Mouse (Mus musculus): ENCODE measurements around the gene Dock2. TPM values are rescaled to one million over a fixed set of nuclear protein-coding genes. Genes with fewer than 3 reads are reported as not detected.

Dock2 gene
- total RNA-seq, 1 experiment from 2014 or later: 492 TPM

- ATAC-seq (ENCODE audit: extremely low read depth, insufficient number of reproducible peaks, low FRiP score, poor library complexity, severe bottlenecking): no peak
Observed at GRCm38 (mm10) chr11:34395802-34396201, 387.9 kb downstream of the Dock2 start.

- no peak for ATAC-seq (ENCODE audit: extremely low read depth, insufficient number of reproducible peaks, low FRiP score, poor library complexity, severe bottlenecking)
Observed at GRCm38 (mm10) chr11:34392105-34392504, 391.6 kb downstream of the Dock2 start.

DNA sequence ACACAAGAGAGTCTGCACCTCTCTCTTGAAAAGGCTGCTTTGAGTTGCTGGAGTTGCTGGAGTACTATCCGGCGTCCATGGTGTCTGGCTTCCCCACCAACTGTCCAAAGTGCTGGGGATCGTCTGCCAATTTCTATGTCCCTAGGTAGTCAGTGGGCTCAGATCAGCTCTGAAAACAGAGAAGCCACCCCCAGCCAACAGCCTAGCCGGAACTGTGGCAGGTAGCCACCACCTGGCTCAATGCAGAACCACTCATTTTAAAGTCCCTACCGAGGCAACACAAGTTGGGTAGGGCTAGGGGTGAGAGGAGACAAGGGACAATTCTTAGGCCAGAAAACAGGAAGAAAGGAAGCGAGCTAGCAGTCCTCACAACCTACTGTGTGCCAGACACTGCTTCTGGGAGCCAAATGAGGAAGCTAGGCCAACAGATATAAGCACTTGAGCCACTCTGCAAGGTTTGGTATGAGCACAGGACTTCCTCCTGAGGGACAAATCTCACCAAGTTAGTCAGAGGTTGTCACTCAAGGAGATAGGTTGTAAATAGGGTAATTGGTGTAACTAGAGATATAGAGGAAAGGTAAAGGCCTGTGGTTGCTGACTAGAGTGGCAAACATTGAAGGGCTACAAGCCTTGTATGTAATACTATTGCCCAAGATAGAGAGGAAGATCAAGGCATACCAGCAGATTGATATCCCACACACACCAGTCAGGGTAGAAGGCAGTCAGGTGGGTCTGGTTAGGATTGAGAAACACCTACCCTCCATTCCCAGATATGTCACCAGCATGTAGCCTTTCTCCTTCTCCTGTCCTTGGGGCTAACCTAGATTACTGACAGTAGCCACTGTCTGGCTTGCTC lies 394.2 kb downstream of the Dock2 start:
- ATAC-seq (ENCODE audit: extremely low read depth, insufficient number of reproducible peaks, low FRiP score, poor library complexity, severe bottlenecking): peak; percentile 69

- ATAC-seq (ENCODE audit: extremely low read depth, insufficient number of reproducible peaks, low FRiP score, poor library complexity, severe bottlenecking): no peak
Observed at GRCm38 (mm10) chr11:34385001-34385688, 398.5 kb downstream of the Dock2 start.

DNA sequence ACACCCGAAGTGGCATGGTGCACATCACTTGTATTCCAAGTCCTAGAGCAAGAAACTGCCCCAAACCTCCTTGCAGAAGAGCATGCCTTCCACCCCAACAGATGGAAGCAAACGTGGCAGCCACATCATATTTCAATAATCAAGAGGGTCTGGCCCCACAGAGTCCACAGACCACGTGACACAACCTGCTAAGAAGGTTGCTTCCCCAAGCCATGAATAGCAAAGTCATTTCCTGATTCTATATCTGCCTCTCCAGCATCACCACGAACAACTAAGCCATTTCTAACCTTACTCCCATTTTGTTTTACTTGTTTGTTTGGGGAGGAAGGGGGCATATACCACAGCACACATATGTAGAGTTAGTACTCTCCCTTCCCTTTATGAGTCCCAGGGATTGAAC lies 399.5 kb downstream of the Dock2 start:
- ATAC-seq (ENCODE audit: extremely low read depth, insufficient number of reproducible peaks, low FRiP score, poor library complexity, severe bottlenecking): peak; percentile 30; the same call in 1 of the 2 replicates

- 0 out of 2 replicates have a peak, but pooled peaks have one; percentile 20 for ATAC-seq (ENCODE audit: extremely low read depth, insufficient number of reproducible peaks, low FRiP score, poor library complexity, severe bottlenecking)
Observed at GRCm38 (mm10) chr11:34383501-34383900, 400.2 kb downstream of the Dock2 start.

GRCm38 (mm10) chr11:34377649-34378048 lies 406.0 kb downstream of the Dock2 start:
- ATAC-seq (ENCODE audit: extremely low read depth, insufficient number of reproducible peaks, low FRiP score, poor library complexity, severe bottlenecking): no peak

- ATAC-seq (ENCODE audit: extremely low read depth, insufficient number of reproducible peaks, low FRiP score, poor library complexity, severe bottlenecking): no peak
Observed at GRCm38 (mm10) chr11:34375557-34375956, 408.1 kb downstream of the Dock2 start.

- ATAC-seq (ENCODE audit: extremely low read depth, insufficient number of reproducible peaks, low FRiP score, poor library complexity, severe bottlenecking): no peak
Observed at GRCm38 (mm10) chr11:34372224-34372623, 411.5 kb downstream of the Dock2 start.

GRCm38 (mm10) chr11:34356109-34356508 lies 427.6 kb downstream of the Dock2 start:
- no peak for ATAC-seq (ENCODE audit: extremely low read depth, insufficient number of reproducible peaks, low FRiP score, poor library complexity, severe bottlenecking)

DNA sequence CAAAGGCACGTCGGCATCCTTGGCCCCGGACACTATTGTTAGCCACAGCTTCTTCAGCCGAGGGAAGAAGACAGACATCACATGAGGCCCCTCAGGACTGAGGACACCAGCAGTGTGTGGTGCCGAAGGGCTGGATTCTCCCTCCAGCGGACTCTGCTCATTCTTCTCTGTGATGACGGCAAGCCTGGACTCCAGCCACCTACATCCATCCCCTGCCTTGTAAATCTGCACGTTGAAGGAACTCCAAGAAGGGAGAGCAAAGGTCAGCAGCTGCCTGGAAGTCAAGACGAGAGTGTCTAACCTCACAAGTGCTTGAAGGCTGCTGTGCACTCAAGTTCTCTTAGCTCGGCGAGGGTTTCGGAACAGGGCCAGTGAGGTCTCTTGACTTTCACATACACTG lies 428.3 kb downstream of the Dock2 start:
- no peak for ATAC-seq (ENCODE audit: extremely low read depth, insufficient number of reproducible peaks, low FRiP score, poor library complexity, severe bottlenecking)

DNA sequence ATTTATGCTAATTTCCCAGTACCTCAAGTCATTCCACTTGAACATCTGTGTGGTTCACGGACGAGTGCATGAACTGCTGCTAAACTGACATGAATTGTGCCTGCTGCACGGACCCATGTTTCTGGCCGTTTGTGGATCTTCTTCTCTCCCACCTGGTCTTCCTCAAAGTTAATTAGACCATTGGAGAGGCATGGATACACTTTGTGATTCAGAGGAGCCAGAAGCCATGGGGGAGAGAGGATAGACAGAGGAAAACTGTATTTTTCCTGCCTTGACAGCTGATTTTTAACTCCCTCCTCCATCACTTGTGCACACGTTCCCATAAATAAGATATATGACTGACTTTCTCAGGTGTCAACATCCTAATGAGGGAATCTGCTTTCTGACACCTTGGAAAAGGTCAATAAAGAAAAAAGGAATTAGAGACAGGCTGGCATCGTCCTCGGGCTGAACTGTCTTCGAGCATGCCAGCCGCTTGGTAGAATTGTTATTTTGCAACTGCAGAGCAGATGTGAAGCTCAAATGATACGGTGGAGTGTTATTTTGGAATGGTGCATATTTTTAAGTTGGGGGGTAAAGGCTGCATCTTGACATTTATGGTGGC lies 434.1 kb downstream of the Dock2 start:
- no peak for ATAC-seq (ENCODE audit: extremely low read depth, insufficient number of reproducible peaks, low FRiP score, poor library complexity, severe bottlenecking)

DNA sequence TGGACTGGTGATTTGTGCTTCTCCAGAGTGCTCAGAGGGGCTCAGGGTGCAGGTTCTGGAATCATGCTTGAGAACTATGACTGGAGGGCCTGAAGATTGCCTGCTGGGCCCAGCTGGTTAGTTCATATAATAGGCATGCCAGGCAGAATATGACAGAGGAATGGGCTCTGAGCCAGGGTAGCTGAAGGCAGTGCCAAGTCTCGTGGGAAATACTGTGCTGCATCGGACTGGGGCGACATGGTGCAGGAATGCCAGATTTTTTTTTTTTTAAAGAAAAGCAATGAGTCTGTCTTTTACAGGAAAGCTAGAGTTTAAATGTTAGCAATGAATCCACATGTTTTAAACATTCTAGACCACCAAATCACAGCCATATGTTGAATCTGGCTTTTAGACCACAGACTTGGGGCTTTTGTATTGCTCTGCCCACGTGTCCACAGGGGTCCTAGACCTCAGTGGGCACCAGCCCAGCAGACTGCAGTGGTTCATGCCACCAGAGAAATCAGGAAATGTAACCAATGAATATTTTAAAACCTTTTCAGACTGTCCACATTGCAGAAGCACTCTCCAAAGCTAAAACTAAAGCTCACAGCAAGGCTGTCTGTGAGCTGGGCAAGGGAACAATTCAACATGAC lies 435.3 kb downstream of the Dock2 start:
- ATAC-seq (ENCODE audit: extremely low read depth, insufficient number of reproducible peaks, low FRiP score, poor library complexity, severe bottlenecking): no peak

DNA sequence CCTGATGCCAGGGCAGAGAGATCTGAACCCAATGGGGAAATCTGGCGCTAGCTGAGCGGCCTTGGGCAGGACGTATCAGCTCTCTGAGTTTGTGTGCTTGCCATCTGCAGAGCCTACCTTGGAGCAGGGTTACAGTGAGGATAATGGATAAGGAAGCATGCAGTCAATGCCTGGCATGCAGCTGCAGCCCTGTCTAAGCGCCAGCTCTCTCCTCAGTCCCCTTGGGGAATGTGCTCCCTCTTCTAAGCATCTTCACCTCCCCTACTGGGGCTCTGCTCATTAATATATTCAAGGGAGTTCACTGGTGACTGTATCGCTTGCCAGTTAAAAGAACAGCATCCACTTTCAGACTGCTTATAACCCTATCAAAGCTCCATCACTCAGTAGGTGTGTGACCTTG lies 439.4 kb downstream of the Dock2 start:
- ATAC-seq (ENCODE audit: extremely low read depth, insufficient number of reproducible peaks, low FRiP score, poor library complexity, severe bottlenecking): no peak

DNA sequence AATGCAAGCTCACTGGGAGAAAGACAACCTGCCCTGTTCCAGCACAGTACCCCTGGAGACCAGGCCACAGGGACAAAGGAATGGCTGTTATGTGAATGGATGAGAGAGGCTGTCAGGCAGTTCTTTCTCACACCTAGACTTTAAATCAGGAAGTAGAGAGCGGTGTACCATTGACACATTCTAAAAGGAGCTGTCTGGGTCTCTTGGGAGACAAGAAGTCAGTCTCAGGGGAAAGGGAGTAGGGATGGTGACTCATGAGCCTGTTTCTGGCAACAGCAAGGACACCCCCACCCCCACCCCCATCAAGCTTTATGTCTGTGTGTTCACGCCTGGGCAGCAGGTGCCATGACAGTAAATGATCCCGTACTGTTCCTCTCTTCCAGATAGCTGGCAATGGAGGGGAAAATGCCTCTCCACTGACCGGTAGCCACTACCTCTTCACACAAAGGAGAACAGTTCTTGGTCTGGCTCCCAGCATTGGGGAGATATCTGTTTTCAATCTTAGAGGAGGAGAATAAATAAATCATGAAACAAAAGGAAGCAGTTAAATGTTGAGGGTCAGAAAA lies 439.9 kb downstream of the Dock2 start:
- ATAC-seq (ENCODE audit: extremely low read depth, insufficient number of reproducible peaks, low FRiP score, poor library complexity, severe bottlenecking): no peak

- ATAC-seq (ENCODE audit: extremely low read depth, insufficient number of reproducible peaks, low FRiP score, poor library complexity, severe bottlenecking): no peak
Observed at GRCm38 (mm10) chr11:34339693-34340092, 444.0 kb downstream of the Dock2 start.

- ATAC-seq (ENCODE audit: extremely low read depth, insufficient number of reproducible peaks, low FRiP score, poor library complexity, severe bottlenecking): no peak
Observed at GRCm38 (mm10) chr11:34337907-34338306, 445.8 kb downstream of the Dock2 start.

GRCm38 (mm10) chr11:34332344-34333031 lies 451.2 kb downstream of the Dock2 start:
- ATAC-seq (ENCODE audit: extremely low read depth, insufficient number of reproducible peaks, low FRiP score, poor library complexity, severe bottlenecking): no peak

GRCm38 (mm10) chr11:34323664-34324063 lies 460.0 kb downstream of the Dock2 start:
- no peak for ATAC-seq (ENCODE audit: extremely low read depth, insufficient number of reproducible peaks, low FRiP score, poor library complexity, severe bottlenecking)
